Mouse (Mus musculus): ENCODE results near the gene Sdcbp2. TPM values are rescaled to one million over a fixed set of nuclear protein-coding genes. Genes with fewer than 3 reads are reported as not detected.
A peak's percentile ranks its signal among the peaks of the same experiment; 100 is the strongest.
"Not testable (repeated sequence)": the region's sequence is repeated elsewhere in the genome, so short reads cannot be mapped to it uniquely, and the experiment has no call there.

The Sdcbp2 gene
- total RNA-seq, 1 experiment from 2014 or later, result not detected

DNA sequence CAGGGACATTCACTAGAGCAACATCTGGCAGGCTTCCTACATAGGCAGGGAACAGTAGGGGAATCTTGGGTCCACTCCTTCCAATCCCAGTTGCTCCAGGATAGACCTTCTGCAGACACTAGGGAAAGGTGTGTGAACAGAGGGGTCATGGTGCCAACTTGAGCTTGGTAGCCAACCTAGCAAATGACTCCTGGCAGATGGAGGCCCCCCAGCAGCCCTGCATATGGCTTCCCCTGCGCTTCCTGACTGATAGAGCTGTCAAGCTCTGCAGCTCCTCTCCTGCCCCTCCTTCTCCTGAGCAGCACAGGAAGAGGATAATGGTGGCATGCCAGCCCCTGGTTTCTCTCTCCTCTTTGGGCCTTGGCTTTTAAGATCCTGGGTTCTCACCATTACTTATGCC lies 36.0 kb downstream of the Sdcbp2 start:
- no peak for ATAC-seq (replicated peaks in 1 of 2; ENCODE audit: insufficient read depth in 1 of 2, low FRiP score in 2 of 2, low TSS enrichment in 1 of 2, low read depth in 1 of 2, poor library complexity in 2 of 2, severe bottlenecking in 2 of 2)

GRCm38 (mm10) chr2:151609974-151610373 lies 37.6 kb downstream of the Sdcbp2 start:
- ATAC-seq (replicated peaks in 1 of 2; ENCODE audit: insufficient read depth in 1 of 2, low FRiP score in 2 of 2, low TSS enrichment in 1 of 2, low read depth in 1 of 2, poor library complexity in 2 of 2, severe bottlenecking in 2 of 2), result no peak

DNA sequence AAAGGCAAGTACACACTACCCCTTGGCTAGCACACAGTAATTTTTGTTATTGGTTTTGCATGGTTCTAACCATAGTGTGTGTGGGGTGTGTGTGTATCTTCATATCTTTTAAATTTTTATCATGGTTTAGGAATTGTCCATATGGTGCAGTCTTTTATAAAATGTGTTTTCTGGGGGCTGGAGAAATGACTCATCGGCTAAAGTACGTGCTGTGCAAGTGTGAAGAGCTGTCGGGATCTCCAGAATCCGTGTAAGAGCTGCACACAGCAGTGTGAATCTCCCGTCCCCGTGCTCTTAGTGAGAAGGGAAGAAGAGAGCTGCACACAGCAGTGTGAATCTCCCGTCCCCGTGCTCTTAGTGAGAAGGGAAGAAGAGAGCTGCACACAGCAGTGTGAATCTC lies 43.4 kb downstream of the Sdcbp2 start:
- ATAC-seq (replicated peaks in 1 of 2; ENCODE audit: insufficient read depth in 1 of 2, low FRiP score in 2 of 2, low TSS enrichment in 1 of 2, low read depth in 1 of 2, poor library complexity in 2 of 2, severe bottlenecking in 2 of 2), result not testable (repeated sequence)

DNA sequence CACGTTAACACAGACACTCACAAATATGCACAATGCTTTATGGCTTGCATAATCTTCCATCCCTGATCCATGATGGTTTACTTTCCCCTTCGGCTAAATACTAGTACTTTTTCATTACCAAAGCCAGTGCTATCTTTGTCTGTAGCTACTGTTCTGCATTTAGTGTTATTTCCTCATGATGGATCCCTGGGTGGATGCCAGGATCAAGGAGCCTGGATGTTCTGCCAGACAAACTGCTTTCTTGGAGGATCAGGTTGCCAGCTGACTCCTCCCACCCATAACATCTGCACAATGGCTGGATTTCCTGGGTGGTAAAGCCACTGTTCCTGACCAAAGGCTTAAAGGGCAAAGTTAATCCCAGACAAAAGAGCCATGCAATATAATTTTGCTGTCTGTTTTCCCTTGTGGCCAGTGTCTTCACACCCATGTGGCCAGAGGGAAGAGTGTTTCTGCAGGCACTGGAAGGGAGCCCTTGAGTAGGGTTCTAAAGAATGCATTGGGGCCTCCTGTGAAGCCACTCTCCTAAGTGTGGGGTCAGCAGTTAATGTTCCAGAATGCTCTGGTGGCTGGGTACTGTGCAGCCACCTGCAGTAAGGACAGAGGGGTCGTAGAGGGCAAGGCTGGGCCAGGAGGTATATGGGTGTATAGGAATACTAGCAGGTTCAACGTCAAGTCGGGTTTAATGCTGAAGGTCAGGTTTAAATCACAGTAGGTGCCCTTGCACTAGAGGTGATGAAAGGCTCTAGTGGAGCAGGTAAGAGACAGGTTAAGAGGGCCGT lies 44.3 kb downstream of the Sdcbp2 start:
- peak in 1 of 2 experiments; percentile 32; a peak in 1 of 4 replicates for ATAC-seq (replicated peaks in 1 of 2; ENCODE audit: insufficient read depth in 1 of 2, low FRiP score in 2 of 2, low TSS enrichment in 1 of 2, low read depth in 1 of 2, poor library complexity in 2 of 2, severe bottlenecking in 2 of 2)

- no peak for ATAC-seq (replicated peaks in 1 of 2; ENCODE audit: insufficient read depth in 1 of 2, low FRiP score in 2 of 2, low TSS enrichment in 1 of 2, low read depth in 1 of 2, poor library complexity in 2 of 2, severe bottlenecking in 2 of 2)
These were observed 51.4 kb downstream of the Sdcbp2 start for GRCm38 (mm10) chr2:151623776-151624175.

DNA sequence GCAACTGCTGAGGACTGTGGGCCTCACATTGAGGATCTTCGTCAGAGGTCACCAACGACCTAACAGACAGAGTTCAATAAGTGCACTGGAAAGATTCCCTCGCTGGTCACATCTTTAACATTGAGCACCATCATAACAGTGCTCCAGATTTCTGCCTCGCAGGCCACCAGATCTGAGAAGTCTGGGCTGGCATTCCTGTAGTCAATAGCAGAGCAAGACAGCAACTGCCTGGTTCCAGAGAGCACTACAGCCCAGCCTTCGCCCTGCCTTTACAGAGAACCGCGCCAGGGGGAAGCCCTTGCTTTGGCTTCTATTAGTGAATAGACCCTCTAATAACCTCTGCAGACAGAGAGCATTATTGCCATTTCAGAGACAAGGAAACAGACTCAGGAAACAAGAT lies 53.9 kb downstream of the Sdcbp2 start:
- ATAC-seq (replicated peaks in 1 of 2; ENCODE audit: insufficient read depth in 1 of 2, low FRiP score in 2 of 2, low TSS enrichment in 1 of 2, low read depth in 1 of 2, poor library complexity in 2 of 2, severe bottlenecking in 2 of 2), result no peak

GRCm38 (mm10) chr2:151628011-151628410 lies 55.6 kb downstream of the Sdcbp2 start:
- no peak for ATAC-seq (replicated peaks in 1 of 2; ENCODE audit: insufficient read depth in 1 of 2, low FRiP score in 2 of 2, low TSS enrichment in 1 of 2, low read depth in 1 of 2, poor library complexity in 2 of 2, severe bottlenecking in 2 of 2)

- peak in 1 of 2 experiments; percentile 44; a peak in 1 of 4 replicates for ATAC-seq (replicated peaks in 1 of 2; ENCODE audit: insufficient read depth in 1 of 2, low FRiP score in 2 of 2, low TSS enrichment in 1 of 2, low read depth in 1 of 2, poor library complexity in 2 of 2, severe bottlenecking in 2 of 2)
These were observed 56.9 kb downstream of the Sdcbp2 start for GRCm38 (mm10) chr2:151629310-151629709.

GRCm38 (mm10) chr2:151631406-151632158 lies 59.2 kb downstream of the Sdcbp2 start:
- peak; percentile 15 to 23; a peak in 1 of 4 replicates for ATAC-seq (replicated peaks in 1 of 2; ENCODE audit: insufficient read depth in 1 of 2, low FRiP score in 2 of 2, low TSS enrichment in 1 of 2, low read depth in 1 of 2, poor library complexity in 2 of 2, severe bottlenecking in 2 of 2)

GRCm38 (mm10) chr2:151632159-151632814 lies 59.9 kb downstream of the Sdcbp2 start, which contains the start of gene Snph:
Gene Snph (minus strand): TSS chr2:151632593.
- peak; percentile 66 to 67; a peak in 3 of 4 replicates for ATAC-seq (replicated peaks in 1 of 2; ENCODE audit: insufficient read depth in 1 of 2, low FRiP score in 2 of 2, low TSS enrichment in 1 of 2, low read depth in 1 of 2, poor library complexity in 2 of 2, severe bottlenecking in 2 of 2)

DNA sequence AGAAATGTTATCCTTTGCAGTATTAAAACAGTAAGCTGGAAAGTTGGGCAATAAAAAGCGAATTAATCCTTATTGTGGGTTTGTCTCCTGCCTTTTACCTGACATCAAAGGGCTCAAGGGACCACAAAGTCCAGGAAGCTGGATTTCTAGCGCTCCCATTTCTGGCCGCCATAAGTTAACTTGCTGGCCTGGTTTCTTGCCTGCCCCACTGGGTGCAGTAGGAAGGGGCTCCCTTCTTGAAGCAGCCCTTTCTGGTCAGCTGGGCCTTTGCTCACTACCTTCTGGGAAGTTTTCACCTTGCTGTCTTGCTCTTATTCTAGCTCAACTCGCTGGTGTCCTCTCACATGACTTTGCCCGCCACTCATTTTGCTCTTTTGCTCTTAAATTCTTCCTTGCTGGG lies 60.6 kb downstream of the Sdcbp2 start:
- no peak for ATAC-seq (replicated peaks in 1 of 2; ENCODE audit: insufficient read depth in 1 of 2, low FRiP score in 2 of 2, low TSS enrichment in 1 of 2, low read depth in 1 of 2, poor library complexity in 2 of 2, severe bottlenecking in 2 of 2)

DNA sequence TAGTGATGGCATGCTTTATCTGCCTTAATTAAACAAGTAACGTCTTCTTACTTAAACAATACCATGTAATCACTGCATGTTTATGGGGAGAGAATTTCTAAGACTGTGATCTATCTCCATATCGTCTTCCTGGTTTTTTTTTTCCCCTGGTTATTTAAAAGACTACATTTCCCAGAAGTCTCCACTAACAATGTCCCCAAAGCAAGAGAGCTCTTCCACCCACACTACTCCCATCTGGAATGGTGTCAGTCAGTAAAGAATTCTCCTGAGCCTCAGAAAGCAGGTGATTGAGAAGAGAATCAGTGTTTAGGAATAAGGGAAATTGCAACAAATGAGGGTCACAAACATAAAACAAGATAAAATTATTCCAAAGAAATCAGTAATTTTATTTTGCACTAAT lies 62.5 kb downstream of the Sdcbp2 start:
- ATAC-seq (replicated peaks in 1 of 2; ENCODE audit: insufficient read depth in 1 of 2, low FRiP score in 2 of 2, low TSS enrichment in 1 of 2, low read depth in 1 of 2, poor library complexity in 2 of 2, severe bottlenecking in 2 of 2), result no peak

GRCm38 (mm10) chr2:151635362-151636014 lies 63.1 kb downstream of the Sdcbp2 start:
- no peak for ATAC-seq (replicated peaks in 1 of 2; ENCODE audit: insufficient read depth in 1 of 2, low FRiP score in 2 of 2, low TSS enrichment in 1 of 2, low read depth in 1 of 2, poor library complexity in 2 of 2, severe bottlenecking in 2 of 2)

DNA sequence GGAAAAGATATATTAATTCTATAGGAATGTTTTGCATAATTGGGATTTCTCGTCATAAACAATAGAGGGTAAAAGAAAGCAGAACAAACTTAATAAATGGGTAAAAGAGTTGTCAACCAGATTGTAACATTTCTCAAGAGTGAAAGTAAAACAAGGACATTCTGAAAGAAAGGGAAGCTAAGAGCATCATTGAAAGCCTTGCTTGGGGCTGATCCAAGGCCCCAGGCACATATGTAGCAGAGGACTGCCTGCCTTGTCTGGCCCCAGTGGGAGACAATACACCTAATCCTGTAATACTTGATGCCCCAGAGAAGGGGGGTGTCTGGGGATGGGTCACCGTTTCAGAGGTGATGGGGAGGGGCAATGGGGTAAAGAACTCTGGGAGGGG lies 63.6 kb downstream of the Sdcbp2 start:
- peak in 1 of 2 experiments; percentile 50; a peak in 1 of 4 replicates for ATAC-seq (replicated peaks in 1 of 2; ENCODE audit: insufficient read depth in 1 of 2, low FRiP score in 2 of 2, low TSS enrichment in 1 of 2, low read depth in 1 of 2, poor library complexity in 2 of 2, severe bottlenecking in 2 of 2)

Measured in hematopoietic stem cell, adult 5-6 weeks (primary cell).